Mouse (Mus musculus): ENCODE measurements around the gene Olfr263. TPM values are rescaled to one million over a fixed set of nuclear protein-coding genes. Genes with fewer than 3 reads are reported as not detected.
"Not testable (repeated sequence)": the region's sequence is repeated elsewhere in the genome, so short reads cannot be mapped to it uniquely, and the experiment has no call there.

Gene Olfr263
- polyA plus RNA-seq (2012; rRNA removed) = not detected in 2 replicates

DNA sequence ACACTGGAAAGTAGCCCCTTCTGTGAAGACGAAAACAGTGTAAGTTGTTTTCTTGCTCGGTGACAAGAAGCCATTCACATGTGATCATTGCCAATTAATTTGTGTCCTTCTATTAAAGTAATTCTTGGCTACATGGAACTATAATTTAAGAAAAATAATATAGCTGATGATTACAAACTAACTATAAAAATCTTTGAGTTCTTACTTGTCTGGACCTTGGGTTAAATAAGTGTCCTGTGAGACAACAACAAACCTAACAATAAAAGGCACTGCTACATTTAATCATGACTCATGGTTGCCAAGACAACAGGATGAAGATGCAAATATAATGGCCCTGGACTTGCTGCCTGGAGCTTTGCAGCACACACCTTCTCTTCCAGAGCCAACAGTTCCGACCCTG, at the start of gene Olfr263:
Gene Olfr263, plus strand, starts transcription at position 301 of the 400 bp plus-strand sequence.
- WGBS = 80% methylated on average over 3 of the region's 3 CpGs
- not testable (repeated sequence) for DNase-seq (ENCODE audit: low read depth, low spot score)

DNA sequence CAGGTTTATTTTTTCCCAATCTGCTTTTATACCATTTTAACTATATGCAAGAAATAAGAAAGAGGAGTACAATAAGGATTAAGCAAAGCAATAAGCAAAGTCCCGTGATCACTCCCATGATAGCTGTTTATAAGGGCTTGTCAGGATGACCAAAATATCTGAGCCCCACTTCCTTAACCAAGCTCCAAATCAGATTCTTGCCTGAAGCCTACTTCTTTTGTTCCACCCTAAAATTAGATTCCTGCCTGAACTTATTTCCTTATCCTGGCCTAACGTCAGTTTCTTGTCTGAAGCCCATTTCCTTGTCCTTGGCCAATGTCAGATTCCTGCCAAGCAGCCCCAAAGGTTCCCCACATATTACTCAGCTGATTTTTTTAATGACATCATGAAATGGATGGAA, 46.8 kb upstream of the Olfr263 start:
- 49% methylated on average over 2 of the region's 2 CpGs for WGBS

DNA sequence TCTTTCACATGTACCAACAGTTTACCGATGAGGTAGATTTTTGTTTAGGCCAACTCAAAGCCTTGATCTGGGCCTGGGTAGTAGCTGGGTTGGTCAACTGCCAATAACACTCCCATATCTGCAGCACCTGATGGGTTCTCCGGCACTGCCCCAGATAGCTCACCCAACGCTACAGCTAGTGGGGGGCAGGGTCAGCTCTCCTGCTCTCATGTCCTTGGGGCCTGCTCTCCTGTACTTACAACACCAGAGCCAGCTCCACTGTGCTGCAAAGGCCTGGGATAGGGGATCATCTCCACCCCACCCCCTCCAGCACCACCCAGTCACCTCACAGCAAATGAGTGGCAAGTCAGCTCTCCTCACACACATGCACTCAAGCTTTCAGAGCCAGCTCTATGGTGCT, 19.7 kb upstream of the Olfr263 start:
- WGBS = 90% methylated on average over 3 of the region's 3 CpGs

More for the DNA sequence above, 46.8 kb upstream of the Olfr263 start:
- DNase-seq (ENCODE audit: low read depth, low spot score) = no peak

DNA sequence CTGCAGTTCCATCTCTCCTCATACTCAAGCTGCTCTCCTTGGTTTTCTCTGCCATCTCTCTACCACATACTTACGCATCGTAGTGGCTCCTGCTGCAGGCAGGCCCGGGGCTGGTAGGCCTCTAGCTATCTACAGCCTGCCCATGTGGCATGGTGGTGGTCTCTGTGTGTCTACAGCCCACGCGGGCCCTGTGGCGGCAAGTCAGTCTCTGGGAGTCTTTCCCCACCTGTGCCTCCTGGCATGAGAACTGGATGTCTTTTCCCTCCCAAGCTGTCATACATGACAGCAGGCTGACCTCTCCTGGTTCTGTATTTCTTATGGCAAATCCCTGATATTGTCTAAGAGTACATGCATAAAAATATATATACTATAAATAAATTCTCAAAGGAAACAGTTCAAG, 19.0 kb upstream of the Olfr263 start:
- WGBS = 88% methylated on average over 6 of the region's 6 CpGs
- no peak for DNase-seq (ENCODE audit: low read depth, low spot score)

More for the DNA sequence above, 19.7 kb upstream of the Olfr263 start:
- no peak for DNase-seq (ENCODE audit: low read depth, low spot score)

DNA sequence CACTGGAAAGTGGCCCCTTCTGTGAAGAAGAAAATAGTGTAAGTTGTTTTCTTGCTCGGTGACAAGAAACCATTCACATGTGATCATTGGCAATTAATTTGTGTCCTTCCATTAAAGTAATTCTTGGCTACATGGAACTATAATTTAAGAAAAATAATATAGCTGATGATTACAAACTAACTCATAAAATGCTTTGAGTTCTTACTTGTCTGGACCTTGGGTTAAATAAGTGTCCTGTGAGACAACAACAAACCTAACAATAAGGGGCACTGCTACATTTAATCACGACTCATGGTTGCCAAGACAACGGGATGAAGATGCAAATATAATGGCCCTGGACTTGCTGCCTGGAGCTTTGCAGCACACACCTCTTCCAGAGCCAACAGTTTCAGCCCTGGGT, 18.3 kb upstream of the Olfr263 start, which contains the start of gene Olfr1369-ps1:
Gene Olfr1369-ps1, plus strand, starts transcription at position 301 of the 400 bp plus-strand sequence.
- DNase-seq (ENCODE audit: low read depth, low spot score) = not testable (repeated sequence)
- 68% methylated on average over 3 of the region's 3 CpGs for WGBS

DNA sequence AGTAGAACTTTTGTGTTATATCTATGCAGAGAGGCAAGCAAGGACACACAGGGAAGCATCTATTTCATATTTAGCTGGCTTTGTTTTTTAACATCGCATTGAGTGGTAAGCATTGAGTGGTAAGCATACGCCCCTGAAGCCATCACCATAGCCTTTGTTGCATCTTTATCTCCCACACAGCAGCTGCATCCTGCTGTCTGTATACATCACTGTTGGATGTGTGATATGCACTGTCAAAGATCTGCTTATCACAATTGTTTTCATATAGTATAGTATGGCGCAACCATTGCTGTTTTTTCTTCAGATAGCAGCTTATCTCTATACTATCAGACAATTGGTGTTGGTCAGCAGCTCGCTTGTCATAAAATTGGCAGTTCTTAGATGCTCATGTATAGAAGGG, 15.3 kb upstream of the Olfr263 start:
- no peak for DNase-seq (ENCODE audit: low read depth, low spot score)
- 82% methylated on average over 4 of the region's 4 CpGs for WGBS

DNA sequence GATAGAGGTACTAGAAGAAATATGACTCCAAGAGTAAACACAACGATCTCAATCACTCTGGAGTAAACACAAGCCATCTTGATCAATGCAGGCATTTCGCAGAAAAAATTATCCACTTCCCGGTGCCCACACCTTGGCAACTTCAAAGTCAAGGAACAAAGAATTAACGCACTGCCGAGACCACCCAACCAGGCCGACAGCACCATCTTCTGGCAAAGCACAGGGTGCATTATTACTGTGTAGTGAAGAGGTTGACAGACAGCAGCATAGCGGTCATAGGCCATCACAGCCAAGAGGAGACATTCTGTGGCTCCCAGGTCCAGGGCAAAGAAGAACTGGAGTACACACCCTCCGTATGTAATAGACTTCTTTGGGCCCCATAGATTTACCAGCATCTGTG, 13.0 kb downstream of the Olfr263 start:
- no peak for DNase-seq (ENCODE audit: low read depth, low spot score)
- WGBS = 33% methylated on average over 8 of the region's 8 CpGs

DNA sequence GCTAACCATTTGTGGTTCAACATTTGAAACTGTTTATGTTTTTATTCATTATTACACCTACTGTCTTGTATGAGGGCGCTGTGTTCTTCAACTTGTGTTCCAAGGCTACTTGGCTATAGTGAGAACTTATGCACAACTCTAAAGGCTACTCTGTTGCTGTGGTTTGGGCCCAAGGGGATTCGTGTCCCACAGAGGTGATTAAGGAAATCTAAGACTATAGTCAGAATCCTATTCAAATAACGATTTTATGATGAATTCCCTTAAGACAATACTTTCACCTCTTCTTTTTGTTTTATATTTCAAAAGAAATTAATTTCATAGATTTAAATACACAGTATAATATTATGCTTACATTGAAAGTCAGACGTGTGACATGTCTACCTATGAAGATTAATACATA, 16.3 kb downstream of the Olfr263 start, which contains the start of gene Olfr1368:
Gene Olfr1368, minus strand, starts transcription at position 101 of the 400 bp plus-strand sequence.
- WGBS = 67% methylated on average over 4 of the region's 4 CpGs
- no peak for DNase-seq (ENCODE audit: low read depth, low spot score)

DNA sequence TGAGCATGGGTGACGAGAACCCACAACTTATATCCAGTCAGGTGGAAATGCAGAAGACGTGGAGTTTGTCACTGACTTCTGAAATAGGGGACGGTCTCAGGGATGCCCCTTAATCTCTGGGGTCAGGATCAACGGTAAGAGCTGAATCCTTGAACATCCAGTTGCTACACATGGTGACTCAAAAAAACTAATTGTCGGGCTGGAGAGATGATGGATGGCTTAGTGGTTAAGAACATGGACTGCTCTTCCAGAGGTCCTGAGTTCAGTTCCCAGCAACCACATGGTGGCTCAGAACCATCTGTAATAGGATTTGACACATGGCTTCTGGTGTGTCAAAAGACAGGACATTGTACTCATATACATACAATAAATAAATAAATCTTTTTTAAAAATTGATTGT, 26.4 kb downstream of the Olfr263 start:
- no peak for DNase-seq (ENCODE audit: low read depth, low spot score)
- WGBS = 81% methylated on average over 5 of the region's 5 CpGs

DNA sequence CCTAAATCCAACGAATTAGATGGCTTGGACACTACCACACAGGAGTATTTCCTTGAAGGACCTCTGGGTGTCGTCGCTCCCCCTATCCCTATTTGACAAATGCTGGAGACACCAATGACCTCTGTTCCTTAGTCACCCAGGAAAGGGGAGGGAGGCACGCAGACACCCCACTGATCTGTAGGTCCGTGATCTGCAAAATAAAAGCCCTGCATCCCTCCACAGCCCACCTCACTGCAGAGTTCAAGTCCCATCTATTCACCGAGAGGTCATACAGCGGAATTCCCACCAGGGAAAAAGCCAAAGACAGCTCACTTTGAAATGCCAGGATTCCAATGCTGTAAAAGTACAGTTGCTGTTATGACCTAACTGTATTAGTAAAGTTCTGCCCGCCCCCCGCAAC, 28.6 kb downstream of the Olfr263 start:
- WGBS = 19% methylated on average over 9 of the region's 9 CpGs
- DNase-seq (ENCODE audit: low read depth, low spot score) = no peak

DNA sequence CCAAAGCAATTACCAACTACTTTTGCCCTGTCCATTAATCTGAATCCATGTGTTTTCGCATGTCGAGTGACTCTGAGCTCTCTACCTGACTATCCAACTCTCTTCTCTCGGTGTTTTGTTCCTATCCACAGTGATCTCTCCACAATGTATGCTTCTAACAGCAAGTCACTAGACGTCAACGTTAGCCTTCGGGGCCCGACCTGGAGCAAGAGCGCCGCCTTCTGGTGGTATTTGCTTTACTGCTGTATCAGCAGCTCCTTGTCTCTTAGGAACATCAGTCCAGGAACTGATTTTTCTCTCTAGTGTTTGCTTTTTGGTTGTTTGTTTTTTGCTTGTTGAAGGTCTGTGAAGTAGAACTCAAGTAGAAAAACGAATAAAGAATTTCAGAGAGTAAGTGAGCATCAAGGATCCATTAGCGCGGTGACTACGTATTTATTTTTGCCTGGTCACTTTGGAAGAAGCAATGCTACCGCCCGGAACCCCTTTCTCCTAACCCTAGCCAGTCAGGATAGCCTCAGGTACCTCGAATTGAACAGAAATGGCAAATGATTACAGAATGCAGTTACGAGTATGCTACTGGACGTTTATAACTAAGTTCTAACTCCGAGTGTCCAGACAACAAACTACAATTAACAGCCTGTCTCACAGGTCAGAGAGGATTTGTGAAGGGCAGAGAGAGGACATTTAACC, 29.5 kb downstream of the Olfr263 start:
- DNase-seq (ENCODE audit: low read depth, low spot score) = no peak
- WGBS = under 1% methylated on average over 19 of the region's 19 CpGs

DNA sequence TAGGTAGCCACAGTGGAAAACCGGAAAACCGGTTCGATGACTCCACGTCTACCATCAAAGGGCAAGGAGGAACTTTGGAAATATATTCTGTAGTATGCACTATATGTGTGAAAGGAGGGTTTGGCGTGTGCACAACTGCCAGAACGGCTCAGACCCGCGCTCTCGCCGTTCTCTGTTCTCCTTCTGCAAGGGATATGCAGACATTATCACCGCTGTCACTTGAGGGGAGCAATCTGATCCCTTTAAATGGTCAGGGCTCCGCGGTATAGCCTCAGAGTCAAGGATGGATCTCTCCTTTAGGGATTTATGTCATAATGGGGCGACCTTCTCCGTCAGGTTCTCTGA, 30.0 kb downstream of the Olfr263 start:
- no peak for DNase-seq (ENCODE audit: low read depth, low spot score)
- WGBS = under 1% methylated on average over 15 of the region's 15 CpGs

DNA sequence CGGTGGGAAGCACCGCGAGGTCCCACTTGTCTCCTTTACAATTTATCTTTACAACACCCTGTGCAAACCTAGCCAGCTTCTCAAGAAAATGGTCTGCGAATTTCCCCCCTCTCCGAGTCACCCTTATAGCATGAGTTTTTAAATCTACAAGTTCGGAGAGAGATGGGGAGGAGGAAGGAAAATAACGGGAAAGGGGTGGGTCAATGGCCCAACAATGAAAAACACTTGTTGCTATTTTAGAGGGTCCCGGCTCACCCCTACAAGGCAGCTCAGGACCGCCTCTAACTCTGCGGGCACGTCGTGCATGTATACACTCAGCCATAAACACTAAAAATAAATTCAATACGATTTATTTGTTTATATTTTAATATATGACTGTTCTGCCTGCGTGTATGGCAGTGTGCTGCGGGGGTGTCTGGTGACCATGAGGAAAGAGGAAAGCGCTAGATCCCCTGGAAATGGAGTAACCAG, 30.6 kb downstream of the Olfr263 start:
- no peak for DNase-seq (ENCODE audit: low read depth, low spot score)
- WGBS = under 1% methylated on average over 16 of the region's 16 CpGs

DNA sequence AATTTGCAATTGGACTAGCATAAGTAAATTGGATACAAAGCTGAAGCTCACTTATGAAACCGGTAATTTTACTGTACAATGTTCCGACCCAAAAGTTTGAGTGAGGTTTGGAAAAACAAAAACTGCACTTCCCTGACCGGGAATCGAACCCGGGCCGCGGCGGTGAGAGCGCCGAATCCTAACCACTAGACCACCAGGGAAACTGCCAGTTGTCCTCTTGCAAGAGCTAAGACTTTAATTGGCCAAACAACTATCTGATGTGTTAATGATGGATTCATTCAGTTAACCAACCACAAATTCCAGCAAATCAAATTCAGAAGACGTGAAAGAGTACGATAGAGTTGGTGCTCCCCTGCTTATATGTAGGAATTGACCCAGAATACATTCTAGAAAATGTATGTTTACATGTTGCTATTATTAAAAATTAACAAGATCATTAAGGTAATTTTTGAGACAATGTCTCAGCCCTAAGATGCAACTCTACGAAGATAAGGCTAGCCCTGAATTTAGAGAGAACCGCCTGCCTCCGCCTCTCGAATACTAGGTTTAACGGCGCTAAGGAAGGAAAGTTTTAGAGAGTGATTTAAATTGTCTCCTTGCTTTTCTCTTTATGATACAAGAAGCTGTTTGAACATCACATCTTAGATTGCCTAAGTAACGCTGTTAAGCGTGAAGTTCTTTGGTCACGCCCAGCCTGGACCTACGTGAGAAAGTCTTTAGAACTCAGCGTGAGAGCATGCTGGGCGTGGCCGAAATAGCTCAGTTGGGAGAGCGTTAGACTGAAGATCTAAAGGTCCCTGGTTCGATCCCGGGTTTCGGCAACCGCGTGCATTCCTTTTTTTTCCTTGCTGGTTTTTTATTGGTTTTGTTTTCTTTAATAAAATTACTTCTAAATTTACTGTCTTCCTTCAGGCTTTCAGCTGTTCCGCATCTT, 31.5 kb downstream of the Olfr263 start:
- no peak for DNase-seq (ENCODE audit: low read depth, low spot score)
- WGBS = under 1% methylated on average over 32 of the region's 32 CpGs

DNA sequence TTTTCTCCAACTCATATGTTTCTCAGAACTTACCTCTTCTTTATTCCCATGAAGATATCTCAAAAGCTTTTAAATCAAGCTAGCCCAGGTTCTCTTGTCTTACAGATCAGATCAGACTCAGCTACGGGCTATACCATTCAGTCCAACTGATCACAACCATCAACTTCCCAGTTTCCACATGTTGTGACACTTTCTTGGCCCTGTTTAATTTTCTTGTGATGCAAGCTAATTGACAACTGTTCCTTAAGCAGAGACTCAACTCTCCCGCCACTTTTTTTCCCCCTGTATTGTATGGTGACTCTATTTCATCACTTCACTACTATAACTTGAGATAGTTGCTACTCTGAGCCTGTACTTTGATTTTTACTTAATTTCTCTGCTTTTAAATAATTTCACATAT, 32.2 kb downstream of the Olfr263 start:
- WGBS = 45% methylated on average over 2 of the region's 2 CpGs
- no peak for DNase-seq (ENCODE audit: low read depth, low spot score)

DNA sequence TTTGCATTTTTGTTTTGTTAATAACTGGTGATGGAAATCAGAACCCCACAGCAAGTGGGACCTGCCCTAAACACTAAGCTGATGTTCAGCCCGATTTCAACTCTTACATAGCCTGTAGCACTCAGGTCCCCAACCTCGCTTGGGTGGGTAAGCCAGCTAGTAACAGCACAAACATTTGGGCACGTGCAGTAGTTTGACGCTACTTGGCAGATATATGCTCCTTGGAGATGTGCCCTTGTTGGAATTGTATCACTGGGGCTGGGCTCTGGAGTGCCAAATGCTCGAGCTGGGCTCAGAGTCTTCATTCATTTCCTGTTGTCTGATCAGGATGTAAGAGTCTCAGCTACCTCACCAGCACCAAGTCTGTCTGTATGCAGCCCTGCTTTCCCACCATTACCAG, 33.2 kb downstream of the Olfr263 start:
- DNase-seq (ENCODE audit: low read depth, low spot score) = no peak
- WGBS = 63% methylated on average over 5 of the region's 5 CpGs

DNA sequence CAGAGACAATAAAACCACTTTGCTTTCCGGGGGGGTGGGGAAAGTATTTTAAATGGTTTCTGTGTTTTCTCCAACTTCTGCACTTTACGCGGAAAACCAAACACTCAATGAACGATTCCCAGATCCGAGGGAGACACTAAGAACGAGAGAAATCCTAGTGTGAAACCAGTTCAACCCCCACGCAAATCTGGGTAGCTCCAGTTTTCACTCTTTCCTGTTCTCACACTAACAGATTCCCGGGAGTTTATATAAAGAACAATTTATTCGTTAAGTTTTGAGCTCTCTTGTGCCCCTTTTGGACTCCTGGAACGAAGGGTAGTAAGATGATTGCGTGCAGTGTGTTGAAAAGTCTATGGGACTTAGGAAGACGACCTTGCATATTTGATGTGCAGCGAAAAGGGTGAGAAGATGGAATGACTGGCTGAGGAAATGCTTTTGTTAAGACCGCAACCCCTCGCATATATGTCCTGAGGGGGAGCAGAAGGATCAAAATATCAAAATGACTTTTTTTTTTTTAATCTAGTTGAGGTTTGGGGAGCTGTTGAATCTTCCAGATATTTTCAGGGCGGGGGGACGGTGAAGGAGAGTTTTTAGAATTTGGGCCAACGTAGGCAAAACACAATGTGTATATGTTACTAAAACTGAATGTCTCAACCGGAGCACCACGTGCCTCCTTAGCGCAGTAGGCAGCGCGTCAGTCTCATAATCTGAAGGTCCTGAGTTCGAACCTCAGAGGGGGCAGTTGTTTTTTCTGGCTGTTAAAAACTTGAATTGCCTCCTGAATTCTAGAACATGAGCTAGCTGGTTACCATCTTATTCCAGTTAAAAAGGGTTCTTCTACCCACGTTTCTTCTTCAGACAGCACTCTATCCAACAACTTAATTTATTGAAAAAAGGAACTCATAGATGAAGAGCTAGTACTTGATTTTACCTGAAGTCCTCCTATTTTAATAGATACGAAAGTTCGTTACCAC, 37.8 kb downstream of the Olfr263 start:
- no peak for DNase-seq (ENCODE audit: low read depth, low spot score)
- 2% methylated on average over 27 of the region's 27 CpGs for WGBS

DNA sequence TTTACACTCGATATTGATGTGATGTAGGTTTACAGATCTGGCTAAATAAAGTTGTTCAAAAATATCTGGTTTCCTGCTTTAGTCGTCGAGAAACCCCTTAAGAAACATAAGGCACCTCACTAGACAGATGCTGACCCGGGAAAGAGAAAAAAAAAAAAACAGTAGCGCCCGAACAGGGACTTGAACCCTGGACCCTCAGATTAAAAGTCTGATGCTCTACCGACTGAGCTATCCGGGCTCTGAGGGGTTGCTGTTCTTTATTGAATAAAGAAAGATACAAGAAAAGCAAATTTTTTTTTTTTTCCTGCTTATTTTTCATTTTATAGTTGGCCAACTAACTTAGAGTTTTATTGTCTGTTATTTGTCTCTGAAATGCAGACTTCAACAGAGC, 38.5 kb downstream of the Olfr263 start:
- under 1% methylated on average over 8 of the region's 8 CpGs for WGBS
- no peak for DNase-seq (ENCODE audit: low read depth, low spot score)

DNA sequence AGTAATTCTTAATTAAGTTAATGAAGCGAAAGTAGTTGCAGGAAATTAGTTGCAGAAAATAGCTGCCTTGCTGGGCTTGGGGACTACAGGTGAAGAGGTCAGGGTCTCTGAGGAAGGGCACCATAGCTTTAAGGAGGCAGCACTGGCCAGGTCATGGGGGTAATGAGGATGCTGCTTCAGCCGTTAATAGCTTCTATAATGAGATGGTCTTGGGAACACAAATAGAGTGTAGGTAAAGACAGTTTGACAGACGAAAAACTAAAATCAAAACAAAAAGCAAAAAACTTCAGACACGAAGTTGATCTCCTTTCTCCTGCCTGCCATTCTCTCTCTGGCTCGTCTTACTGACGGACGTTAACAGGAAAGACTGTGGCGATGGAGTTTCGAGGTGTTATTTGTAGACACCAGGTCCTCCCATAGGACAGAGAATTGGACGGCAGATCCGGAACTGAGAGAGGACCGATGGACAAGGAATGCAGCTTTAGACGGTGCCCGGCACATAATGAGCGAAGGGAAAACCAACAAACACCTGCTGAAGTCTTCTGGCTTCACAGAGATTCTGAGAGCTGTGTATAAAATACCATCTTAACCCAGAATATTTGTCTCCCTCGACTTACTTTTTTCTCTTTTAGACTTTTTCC, 39.1 kb downstream of the Olfr263 start:
- under 1% methylated on average over 16 of the region's 16 CpGs for WGBS
- no peak for DNase-seq (ENCODE audit: low read depth, low spot score)
